Mouse (Mus musculus) cerebellum, adult 2 months (tissue): ENCODE measurements around the gene Plin4. TPM values are rescaled to one million over a fixed set of nuclear protein-coding genes. Genes with fewer than 3 reads are reported as not detected.
"Not testable (repeated sequence)": the region's sequence is repeated elsewhere in the genome, so short reads cannot be mapped to it uniquely, and the experiment has no call there.

ENCODE experiments used
- DNase-seq, 2 experiments: peaks; one replicate each; pipeline ENCODE4 v3.0.0; 2021
- H3K27ac ChIP-seq: fragments of 200-500 bp; 2 replicates; pipeline ENCODE4 v1.5.1; 2012; ENCODE audit warnings: low read length, control low read depth, inconsistent platforms; ENCODE audit not compliant: insufficient read depth
- H3K27me3 ChIP-seq: fragments of 200-500 bp; 2 replicates; pipeline ENCODE4 v1.6.1; 2012; ENCODE audit warnings: inconsistent platforms, mild to moderate bottlenecking, low read length, moderate library complexity; ENCODE audit not compliant: control insufficient read depth, insufficient read depth
- H3K4me1 ChIP-seq: fragments of 200-500 bp; 2 replicates; pipeline ENCODE4 v1.6.1; 2011; ENCODE audit warnings: low read length; ENCODE audit not compliant: control insufficient read depth, insufficient read depth
- H3K4me3 ChIP-seq: fragments of 200-500 bp; replicated peaks from 2 replicates; pipeline ENCODE3; 2011; ENCODE audit warnings: mild to moderate bottlenecking, low read depth, low read length, control low read depth; ENCODE audit not compliant: insufficient read depth
- CTCF ChIP-seq: fragments of 200-500 bp; IDR thresholded peaks from 2 replicates; pipeline ENCODE4 v1.5.1; 2011; ENCODE audit warnings: low read depth, mild to moderate bottlenecking, control low read depth, low read length, moderate library complexity, borderline replicate concordance; ENCODE audit not compliant: insufficient read depth
- POLR2A ChIP-seq: fragments of 200-500 bp; IDR thresholded peaks from 2 replicates; pipeline ENCODE4 v1.6.1; 2011; ENCODE audit warnings: low read length, control low read depth, borderline replicate concordance; ENCODE audit not compliant: insufficient read depth
- WGBS: fragments of 180-500 bp; shearing (Covaris S2); methylation state at CpG from one replicate; pipeline ENCODE4 v1.1.7; 2018; 5-methylcytosine and 5-hydroxymethylcytosine counted together
- polyA plus RNA-seq: library from polyadenylated mRNA; depleted of rRNA; stranded (reverse); fragments of >200 nt; gene quantifications from 2 replicates; pipeline ENCODE4 v1.2.3, GENCODE M21; 2012

The Plin4 gene
- polyA plus RNA-seq, 1 experiment: 1.1 TPM

DNA sequence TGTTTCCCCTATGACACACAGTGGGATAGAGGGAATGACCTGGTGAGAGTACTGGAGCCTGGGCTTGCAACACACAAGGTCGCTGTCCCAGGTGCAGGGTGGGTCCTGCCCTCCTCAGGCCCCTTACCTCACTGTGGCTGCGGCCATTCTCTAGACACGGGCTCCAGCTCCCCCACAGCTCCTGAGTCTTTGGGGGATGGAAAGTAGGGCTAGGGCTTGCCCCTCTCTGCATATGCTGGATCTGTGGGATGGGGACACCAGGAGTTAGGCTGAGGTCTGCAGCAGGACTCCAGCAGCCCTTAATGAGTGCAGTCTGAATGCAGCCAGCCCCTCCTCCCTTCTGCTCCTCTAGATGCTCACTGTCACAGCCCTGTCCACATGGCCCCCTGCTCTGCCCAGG, 3.1 kb upstream of the Plin4 start:
- DNase-seq: no peak
- 80% methylated on average over 3 of the region's 3 CpGs for WGBS
- TF ChIP-seq CTCF: no peak
- TF ChIP-seq POLR2A: no peak
- H3K27ac ChIP-seq: no peak overlapping the region
- H3K4me3 ChIP-seq: no peak overlapping the region
- H3K27me3 ChIP-seq: no peaks in the 10 kb centered on the region
- H3K4me1 ChIP-seq: no peaks in the 10 kb centered on the region; the same call in 1 of the 2 replicates

DNA sequence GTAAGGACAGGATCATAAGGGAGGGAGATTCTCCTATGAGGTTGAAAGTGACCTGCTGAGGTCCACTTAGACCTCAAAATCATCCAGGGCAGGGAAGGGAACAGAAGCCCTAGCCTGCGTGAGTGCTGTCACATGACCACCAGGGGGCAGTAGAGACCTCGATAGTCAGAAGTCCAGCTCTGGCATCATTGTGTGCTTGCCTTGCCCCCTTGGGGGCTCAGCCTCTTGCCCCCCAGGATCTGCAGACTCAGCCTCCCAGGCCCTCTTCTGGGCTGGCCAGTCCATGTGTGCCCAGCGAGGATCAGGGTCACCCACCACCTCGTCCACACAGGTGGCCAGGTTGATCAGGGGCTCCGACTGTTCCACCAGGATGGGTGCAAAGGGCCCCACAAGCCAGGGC, 2.3 kb upstream of the Plin4 start:
- peak; percentile 63 to 70 for DNase-seq
- H3K27ac ChIP-seq: no peak overlapping the region
- no peaks in the 10 kb centered on the region for H3K4me1 ChIP-seq
- H3K27me3 ChIP-seq: no peaks in the 10 kb centered on the region
- no peak for TF ChIP-seq POLR2A
- peak; percentile 88 for TF ChIP-seq CTCF
- no peak overlapping the region for H3K4me3 ChIP-seq
- 50% methylated on average over 5 of the region's 5 CpGs for WGBS

DNA sequence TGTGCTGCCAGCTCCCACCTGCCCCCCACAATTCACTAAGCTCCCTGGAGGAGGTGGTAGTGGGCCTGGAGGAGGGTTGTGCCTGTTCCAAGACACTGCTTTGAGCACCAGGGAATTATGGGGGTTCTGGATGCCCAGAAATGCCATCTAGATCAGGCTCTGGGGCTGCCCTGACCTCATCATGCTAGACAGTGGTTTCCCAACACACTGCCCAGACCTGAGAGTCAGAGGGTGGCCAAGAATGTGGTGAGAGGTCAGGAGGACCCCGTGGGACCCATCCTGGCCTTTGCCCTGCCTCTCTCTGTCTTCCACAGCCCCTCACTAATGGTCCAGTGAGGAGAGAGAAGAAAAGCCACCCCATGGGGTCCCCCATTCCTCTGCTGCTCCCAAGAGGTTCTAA, 1.4 kb upstream of the Plin4 start:
- H3K4me1 ChIP-seq: no peaks in the 10 kb centered on the region
- DNase-seq: no peak
- no peak for TF ChIP-seq CTCF
- TF ChIP-seq POLR2A: no peak
- H3K4me3 ChIP-seq: no peak overlapping the region
- WGBS: 55% methylated on average over 1 of the region's 1 CpGs
- no peaks in the 10 kb centered on the region for H3K27me3 ChIP-seq
- no peak overlapping the region for H3K27ac ChIP-seq

DNA sequence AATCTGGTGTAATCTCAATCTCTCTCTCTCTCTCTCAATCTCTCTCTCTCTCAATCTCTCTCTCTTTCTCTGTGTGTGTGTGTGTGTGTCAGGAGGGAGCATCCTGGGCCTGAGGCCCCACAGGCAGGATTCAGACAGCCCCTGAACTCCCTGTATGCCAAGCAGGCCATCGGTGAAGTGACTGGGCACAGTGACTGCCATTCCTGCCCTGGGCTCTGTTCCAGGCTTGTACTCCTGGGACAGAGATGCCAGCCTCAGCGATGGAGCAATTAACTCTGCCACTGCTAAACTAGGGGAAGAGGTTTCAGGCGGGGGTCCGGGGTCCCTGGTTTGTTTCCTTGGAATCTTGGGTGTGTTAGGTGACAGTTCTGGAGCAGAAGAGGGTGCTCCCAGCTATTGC, 968 bp upstream of the Plin4 start:
- 15% methylated on average over 4 of the region's 4 CpGs for WGBS
- DNase-seq: peak in 1 of 2 experiments; percentile 42
- TF ChIP-seq CTCF: no peak
- no peak for TF ChIP-seq POLR2A
- Histone ChIP-seq H3K4me1 (no peaks in the 10 kb centered on the region), H3K27me3 (no peaks in the 10 kb centered on the region), H3K4me3 (no peak overlapping the region), H3K27ac (peak overlapping the region; percentile 5; the same call in 1 of the 2 replicates)

DNA sequence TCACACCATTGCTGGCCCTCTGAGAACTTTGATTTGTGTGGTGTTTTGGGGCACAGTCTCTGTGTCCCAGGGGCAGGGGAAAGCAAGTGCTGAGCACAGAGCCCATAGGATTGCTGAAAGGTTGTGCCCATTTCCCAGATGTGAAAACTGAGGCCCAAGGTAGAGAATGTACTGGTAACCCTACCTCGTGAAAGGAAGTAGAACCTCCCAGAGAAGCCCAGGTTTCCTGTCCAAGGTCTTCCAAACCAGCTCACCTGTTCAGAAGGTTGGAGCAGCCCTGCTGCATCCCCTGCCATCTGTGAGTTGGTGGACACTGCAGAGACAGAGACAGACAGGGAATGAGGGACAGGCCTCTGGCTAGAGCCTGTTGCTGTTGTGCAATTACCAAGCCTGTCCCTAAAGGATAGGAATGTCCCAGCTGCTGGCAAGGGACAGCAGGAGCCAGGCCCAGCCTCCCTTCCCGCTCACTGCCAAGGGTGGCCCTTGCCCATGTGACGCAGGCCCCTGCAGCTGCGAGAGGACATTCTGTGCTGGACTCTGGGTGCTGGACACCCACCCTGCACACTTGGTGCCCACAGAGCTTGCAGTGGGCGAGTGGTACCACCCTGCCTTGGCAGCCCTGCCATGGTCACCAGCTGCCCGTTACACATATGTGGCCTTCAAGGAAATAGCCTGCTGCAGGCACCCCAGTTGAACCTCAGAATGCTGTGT, 1.1 kb downstream of the Plin4 start:
- peak in 1 of 2 experiments; percentile 55 for DNase-seq
- Histone ChIP-seq H3K4me3 (no peak overlapping the region), H3K4me1 (no peaks in the 10 kb centered on the region), H3K27ac (peak overlapping the region; percentile 73), H3K27me3 (no peaks in the 10 kb centered on the region)
- TF ChIP-seq CTCF (no peak), POLR2A (0 out of 2 replicates have a peak, but pooled peaks have one; percentile 11)
- 44% methylated on average over 6 of the region's 6 CpGs for WGBS

DNA sequence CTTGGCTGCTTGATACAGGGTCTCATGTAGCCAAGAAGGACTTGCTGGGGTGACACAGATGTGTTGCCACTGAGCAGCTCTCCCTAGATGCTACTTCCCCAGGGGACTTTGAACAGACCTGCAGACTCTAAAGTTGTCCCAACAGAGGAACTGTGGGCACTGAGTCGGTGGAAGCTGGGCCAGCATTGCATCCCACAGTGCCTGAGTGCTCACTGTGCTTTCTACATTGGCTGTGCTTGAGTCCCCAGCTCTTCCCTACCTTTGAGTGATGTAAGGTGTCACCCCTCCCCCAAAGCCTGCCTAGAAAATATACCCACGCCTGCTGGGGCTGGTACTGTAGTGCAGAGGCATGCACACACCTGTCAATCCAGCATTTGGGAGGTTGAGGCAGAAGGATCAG, 1.9 kb downstream of the Plin4 start:
- Histone ChIP-seq H3K4me3 (no peak overlapping the region), H3K4me1 (no peaks in the 10 kb centered on the region), H3K27ac (peak overlapping the region; percentile 73; the same call in 1 of the 2 replicates), H3K27me3 (no peaks in the 10 kb centered on the region)
- no peak for DNase-seq
- 66% methylated on average over 2 of the region's 2 CpGs for WGBS
- TF ChIP-seq POLR2A (no peak), CTCF (no peak)

DNA sequence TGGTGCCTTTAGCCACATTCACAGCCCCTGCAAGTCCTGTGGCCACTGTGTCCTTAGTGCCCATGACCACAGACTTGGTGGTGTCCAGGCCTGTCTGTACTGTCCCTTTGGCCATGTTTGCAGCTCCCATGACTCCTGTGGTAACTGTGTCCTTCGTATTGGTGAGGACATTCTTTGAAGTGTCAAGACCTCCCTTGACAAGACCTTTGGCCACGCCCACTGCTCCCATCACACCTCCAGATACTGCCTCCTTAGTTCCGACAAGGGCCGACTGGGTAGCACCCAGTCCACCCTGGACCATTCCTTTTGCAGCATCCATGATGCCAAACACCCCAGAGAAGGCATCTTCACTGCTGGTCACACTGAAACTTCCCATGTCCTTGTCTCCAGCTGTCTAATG, 2.6 kb downstream of the Plin4 start:
- H3K27ac ChIP-seq: no peak overlapping the region
- no peak overlapping the region for H3K4me3 ChIP-seq
- no peak for TF ChIP-seq CTCF
- no peak for TF ChIP-seq POLR2A
- DNase-seq: no peak
- WGBS: 87% methylated on average over 4 of the region's 4 CpGs
- no peaks in the 10 kb centered on the region for H3K4me1 ChIP-seq
- no peaks in the 10 kb centered on the region for H3K27me3 ChIP-seq

DNA sequence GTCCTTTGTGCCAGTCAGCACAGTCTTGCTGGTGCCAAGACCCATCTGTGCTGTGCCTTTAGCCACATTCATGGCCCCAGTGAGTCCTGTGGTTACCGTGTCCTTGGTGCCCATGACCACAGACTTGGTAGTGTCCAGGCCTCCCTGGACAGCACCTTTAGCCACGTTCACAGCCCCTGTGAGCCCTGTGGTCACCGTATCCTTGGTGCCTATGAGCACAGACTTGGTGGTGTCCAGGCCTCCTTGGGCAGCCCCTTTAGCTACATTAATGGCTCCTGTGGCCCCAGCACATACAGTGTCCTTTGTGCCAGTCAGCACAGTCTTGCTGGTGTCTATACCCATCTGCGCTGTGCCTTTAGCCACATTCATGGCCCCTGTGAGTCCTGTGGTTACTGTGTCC, 3.2 kb downstream of the Plin4 start:
- not testable (repeated sequence) for H3K4me3 ChIP-seq, H3K27ac ChIP-seq, H3K27me3 ChIP-seq, DNase-seq, H3K4me1 ChIP-seq
- 94% methylated on average over 4 of the region's 4 CpGs for WGBS

DNA sequence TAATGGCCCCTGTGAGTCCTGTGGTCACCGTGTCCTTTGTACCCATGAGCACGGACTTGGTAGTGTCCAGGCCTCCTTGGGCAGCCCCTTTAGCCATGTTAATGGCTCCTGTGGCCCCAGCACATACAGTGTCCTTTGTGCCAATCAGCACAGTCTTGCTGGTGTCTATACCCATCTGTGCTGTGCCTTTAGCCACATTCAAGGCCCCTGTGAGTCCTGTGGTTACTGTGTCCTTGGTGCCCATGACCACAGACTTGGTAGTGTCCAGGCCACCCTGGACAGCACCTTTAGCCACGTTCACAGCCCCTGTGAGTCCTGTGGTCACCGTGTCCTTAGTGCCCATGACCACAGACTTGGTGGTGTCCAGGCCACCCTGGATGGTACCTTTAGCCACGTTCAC, 4.8 kb downstream of the Plin4 start:
- H3K4me3 ChIP-seq, H3K27me3 ChIP-seq, H3K27ac ChIP-seq, DNase-seq, H3K4me1 ChIP-seq: not testable (repeated sequence)
- 83% methylated on average over 5 of the region's 5 CpGs for WGBS
